Comparison of ENCODE assay signal across 9 mouse cellular contexts in the genomic region with DNA sequence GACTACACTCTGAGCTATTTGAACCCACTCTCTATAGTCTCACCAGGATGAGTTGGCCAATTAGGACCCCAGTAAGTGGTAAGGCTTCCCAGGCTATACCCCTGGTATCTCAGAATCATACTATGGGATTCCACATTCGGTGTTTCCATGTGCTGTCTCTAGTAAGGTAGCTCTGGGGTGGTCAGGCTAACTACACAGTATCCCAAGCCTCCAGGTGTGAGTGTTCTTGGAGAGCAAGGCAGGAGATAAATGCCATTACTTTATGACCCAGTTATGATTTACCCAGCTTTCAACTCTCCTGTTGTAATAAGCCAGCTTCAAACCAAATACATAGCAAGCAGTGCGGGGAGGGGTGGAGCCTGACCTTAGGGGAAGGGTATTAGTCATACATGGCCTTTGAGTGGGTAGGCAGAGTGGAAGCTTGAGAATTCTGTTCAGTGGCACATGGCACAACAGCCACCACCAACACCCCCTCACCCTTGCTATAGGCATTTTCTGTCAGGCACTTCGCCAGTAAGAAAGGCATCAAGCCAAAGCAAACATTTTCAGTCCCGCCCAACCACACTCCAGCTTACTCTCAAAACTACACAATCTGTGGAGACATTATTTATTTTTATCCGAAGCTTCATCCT.
A peak's percentile ranks its signal among the peaks of the same experiment; 100 is the strongest.
DNase-seq lines count a peak whose midpoint lies in the region; ATAC-seq lines count a peak whose summit lies in the region.
"Had no signal": no experiment of that assay in that cellular context is flagged by ENCODE, and none has a peak within 500 bp of the region (broad histone marks: within the 10 kb centered on the region; RNA-seq: fewer than 3 reads in every experiment).

No protein-coding gene starts in this region.

- no peak overlapping the region for H3K4me2 ChIP-seq in forebrain, embryonic 13.5 days
- H3K4me2 ChIP-seq in lung, embryonic 15.5 days, result no peak overlapping the region

- no peak overlapping the region for H3K4me3 ChIP-seq in forebrain, embryonic 13.5 days
- no peak overlapping the region for H3K4me3 ChIP-seq in forebrain, embryonic 10.5 days
- no peak overlapping the region for H3K4me3 ChIP-seq in lung, embryonic 15.5 days
- H3K4me3 ChIP-seq: heart, adult 2 months had no signal

- H3K36me3 ChIP-seq in forebrain, embryonic 13.5 days (ENCODE audit: poor library complexity, severe bottlenecking), result no peaks in the 10 kb centered on the region
- no peaks in the 10 kb centered on the region for H3K36me3 ChIP-seq in forebrain, embryonic 10.5 days (replicated peaks)
- H3K36me3 ChIP-seq in lung, embryonic 15.5 days, result no peaks in the 10 kb centered on the region

- 84% methylated on average over 5 of the region's 5 CpGs for WGBS in forebrain, embryonic 13.5 days
- 89% methylated on average over 5 of the region's 5 CpGs for WGBS in forebrain, embryonic 10.5 days
- 33% methylated on average over 5 of the region's 5 CpGs for WGBS in lung, embryonic 15.5 days

- H3K4me1 ChIP-seq in forebrain, embryonic 13.5 days, result no peaks in the 10 kb centered on the region
- H3K4me1 ChIP-seq in forebrain, embryonic 10.5 days, result no peaks in the 10 kb centered on the region
- peaks cover 19% of the 10 kb centered on the region for H3K4me1 ChIP-seq in lung, embryonic 15.5 days

- H3K9ac ChIP-seq in forebrain, embryonic 13.5 days, result no peak overlapping the region
- H3K9ac ChIP-seq in lung, embryonic 15.5 days, result no peak overlapping the region

- no peak for DNase-seq in forebrain, embryonic 10.5 days (ENCODE audit: extremely low spot score, low spot score)
- peak; percentile 42 for DNase-seq in 3T3-L1 (ENCODE audit: low read depth, low spot score)
- DNase-seq in frontal cortex, postnatal 14 days (ENCODE audit: low spot score in 2 of 2), result peak; percentile 15 to 26
- DNase-seq in gastrocnemius, adult 18-20 months (ENCODE audit: low spot score), result no peak
- no peak for DNase-seq in embryo, embryonic 9.5 days (ENCODE audit: extremely low spot score)
- DNase-seq in natural killer cell, adult 2 months (ENCODE audit: low spot score in 2 of 2), result no peak
- DNase-seq: heart, adult 2 months had no signal

- H3K27ac ChIP-seq in forebrain, embryonic 13.5 days, result no peak overlapping the region
- H3K27ac ChIP-seq in forebrain, embryonic 10.5 days, result no peak overlapping the region
- peak overlapping the region; percentile 46 for H3K27ac ChIP-seq in lung, embryonic 15.5 days
- H3K27ac ChIP-seq: heart, adult 2 months had no signal

- H3K9me3 ChIP-seq in forebrain, embryonic 13.5 days (replicated peaks), result no peaks in the 10 kb centered on the region
- H3K9me3 ChIP-seq in forebrain, embryonic 10.5 days, result no peaks in the 10 kb centered on the region
- H3K9me3 ChIP-seq in lung, embryonic 15.5 days, result no peaks in the 10 kb centered on the region

- H3K27me3 ChIP-seq in forebrain, embryonic 13.5 days, result no peaks in the 10 kb centered on the region
- H3K27me3 ChIP-seq in forebrain, embryonic 10.5 days (ENCODE audit: poor library complexity, severe bottlenecking), result no peaks in the 10 kb centered on the region
- no peaks in the 10 kb centered on the region for H3K27me3 ChIP-seq in lung, embryonic 15.5 days

- peak; percentile 66 for ATAC-seq in forebrain, embryonic 13.5 days
- ATAC-seq in lung, embryonic 15.5 days (ENCODE audit: borderline replicate concordance, extremely low read depth, low FRiP score, low TSS enrichment), result peak; percentile 94

Comparison
In these comparisons a context has a peak if more than half of its experiments do, and no peak if none do; other contexts are left out.
1. DNase-seq: peak in 3T3-L1 (single experiment) and frontal cortex, postnatal 14 days (2 of 2); none in forebrain, embryonic 10.5 days (single experiment), gastrocnemius, adult 18-20 months (single experiment), embryo, embryonic 9.5 days (single experiment) and natural killer cell, adult 2 months (0 of 2).